Mouse (Mus musculus) embryonic facial prominence, embryonic 11.5 days (tissue): ENCODE measurements at regions not wholly inside any gene's neighbourhood (a gene's known extent, or its start where the extent isn't known, plus 50 kb on each side); places are given as distances from the start of the nearest gene placed in this dataset.

Source experiments
- ATAC-seq: fragments of 200-750 bp; cut with Nextera tagmentation; replicated peaks from 2 replicates; pipeline ENCODE4 v1.8.0; 2017; ENCODE audit warnings: low read depth; ENCODE audit not compliant: insufficient number of reproducible peaks, low FRiP score, low TSS enrichment
- DNase-seq: peaks from one replicate; pipeline ENCODE4 v3.0.0-alpha.2; 2015; ENCODE audit warnings: low spot score
- H3K27ac ChIP-seq: fragments of 300-500 bp; sonication (generic); replicated peaks from 2 replicates; pipeline ENCODE4 v1.5.1; 2014; ENCODE audit warnings: mild to moderate bottlenecking, low read depth, low read length, control low read depth
- H3K27me3 ChIP-seq: fragments of 300-500 bp; sonication (generic); 2 replicates; pipeline ENCODE4 v1.6.1; 2014; ENCODE audit warnings: mild to moderate bottlenecking, low read length, moderate library complexity, mixed read lengths; ENCODE audit not compliant: control insufficient read depth, insufficient read depth
- H3K36me3 ChIP-seq: fragments of 300-500 bp; sonication (generic); replicated peaks from 2 replicates; pipeline ENCODE4 v1.6.1; 2014; ENCODE audit warnings: low read depth, mild to moderate bottlenecking, low read length, moderate library complexity, mixed read lengths; ENCODE audit not compliant: control insufficient read depth, insufficient read depth
- H3K4me1 ChIP-seq: fragments of 300-500 bp; sonication (generic); 2 replicates; pipeline ENCODE4 v1.6.1; 2014; ENCODE audit warnings: low read length, mixed read lengths; ENCODE audit not compliant: control insufficient read depth, insufficient read depth
- H3K4me2 ChIP-seq: fragments of 300-500 bp; sonication (generic); 2 replicates; pipeline ENCODE4 v1.6.1; 2014; ENCODE audit warnings: low read depth, mild to moderate bottlenecking, control low read depth, low read length, moderate library complexity
- H3K4me3 ChIP-seq: fragments of 300-500 bp; sonication (generic); 2 replicates; pipeline ENCODE4 v1.5.1; 2014; ENCODE audit warnings: low read depth, low read length, control low read depth
- H3K9ac ChIP-seq: fragments of 300-500 bp; sonication (generic); replicated peaks from 2 replicates; pipeline ENCODE4 v1.6.1; 2014; ENCODE audit warnings: mild to moderate bottlenecking, control low read depth, low read length
- H3K9me3 ChIP-seq: fragments of 300-500 bp; sonication (generic); replicated peaks from 2 replicates; pipeline ENCODE4 v1.6.1; 2016; ENCODE audit warnings: mild to moderate bottlenecking, low read length, inconsistent platforms, mixed read lengths; ENCODE audit not compliant: control insufficient read depth
- WGBS: fragments of 180-500 bp; shearing (Covaris S2); extraction: QIAGEN DNeasy Blood & Tissue Kit; methylation state at CpG from one replicate; pipeline ENCODE4 v1.1.7; 2014; 5-methylcytosine and 5-hydroxymethylcytosine counted together

DNA sequence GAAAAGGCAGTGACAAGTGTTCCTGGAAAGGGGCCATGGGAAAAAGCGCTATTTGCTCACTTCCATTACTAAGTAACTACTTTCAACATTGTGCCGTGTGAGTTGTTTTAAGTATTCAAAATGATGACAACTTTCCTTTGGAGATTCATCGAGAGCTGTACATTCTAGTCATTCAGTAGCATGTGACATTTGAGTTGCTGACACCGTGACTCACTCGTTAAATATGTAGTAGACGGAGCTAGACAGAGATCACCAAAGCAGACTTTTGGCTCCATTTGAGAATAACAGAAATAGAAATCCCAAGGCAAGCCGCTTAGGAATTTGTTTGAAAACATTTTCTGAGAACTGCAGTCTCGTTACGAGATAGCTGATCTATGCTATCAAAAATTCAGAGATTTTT lies 211.8 kb upstream of the Fam3c start:
- no peak overlapping the region for H3K27ac ChIP-seq
- DNase-seq = no peak
- no peaks in the 10 kb centered on the region for H3K36me3 ChIP-seq
- no peak overlapping the region for H3K4me3 ChIP-seq
- H3K4me1 ChIP-seq = no peaks in the 10 kb centered on the region
- no peak for ATAC-seq
- no peaks in the 10 kb centered on the region for H3K27me3 ChIP-seq
- no peak overlapping the region for H3K9ac ChIP-seq
- no peaks in the 10 kb centered on the region for H3K9me3 ChIP-seq
- H3K4me2 ChIP-seq = no peak overlapping the region
- WGBS = 86% methylated on average over 9 of the region's 9 CpGs

DNA sequence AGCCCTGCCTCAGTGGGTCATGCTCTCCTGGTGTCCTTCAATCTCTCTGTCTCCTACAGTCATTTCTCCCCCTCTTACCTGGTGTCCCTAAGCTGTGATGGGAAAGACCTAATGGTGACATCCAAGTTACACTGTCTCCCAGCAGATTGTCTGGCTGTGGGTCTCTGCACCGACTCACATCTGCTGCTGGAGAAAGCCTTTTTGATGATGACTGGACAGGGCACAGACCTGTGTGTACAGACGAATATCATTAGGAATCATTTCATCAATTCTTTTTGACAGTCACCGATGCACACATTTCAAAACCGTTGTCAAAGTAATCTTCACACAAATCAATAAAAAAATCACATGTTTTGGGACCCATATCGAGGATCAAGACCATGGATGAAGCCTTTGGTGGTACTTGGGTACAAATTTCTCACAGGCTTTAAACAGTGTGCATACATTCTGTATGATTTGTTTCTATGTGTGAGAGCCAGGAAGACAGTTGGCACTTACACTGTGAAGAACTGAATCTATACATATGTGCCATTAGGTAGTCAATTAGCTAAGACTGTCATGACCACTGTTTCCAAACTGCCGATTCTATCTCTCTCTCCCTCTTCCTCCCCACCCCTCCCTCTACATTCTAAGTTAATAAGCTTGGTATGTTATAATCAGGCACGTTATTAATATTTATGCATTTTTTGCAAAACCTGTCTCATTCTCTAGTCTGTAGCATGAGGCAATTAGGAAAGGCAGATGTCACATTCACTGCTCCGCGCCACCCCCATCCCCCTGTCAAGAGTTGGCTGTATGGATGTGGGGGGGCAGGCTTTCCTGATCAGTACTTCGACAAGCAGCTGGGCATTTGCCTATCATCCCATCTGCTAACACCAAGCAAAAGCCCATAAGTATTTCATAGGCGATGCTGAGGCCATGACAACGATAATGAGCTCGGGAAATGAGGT lies 192.5 kb upstream of the Fam3c start:
- Histone ChIP-seq H3K9ac (no peak overlapping the region), H3K36me3 (no peaks in the 10 kb centered on the region), H3K27ac (no peak overlapping the region), H3K4me2 (no peak overlapping the region), H3K4me1 (no peaks in the 10 kb centered on the region), H3K9me3 (no peaks in the 10 kb centered on the region), H3K27me3 (no peaks in the 10 kb centered on the region), H3K4me3 (no peak overlapping the region)
- ATAC-seq = peak; percentile 62; the same call in 1 of the 2 replicates
- WGBS = 86% methylated on average over 13 of the region's 13 CpGs
- DNase-seq = no peak

DNA sequence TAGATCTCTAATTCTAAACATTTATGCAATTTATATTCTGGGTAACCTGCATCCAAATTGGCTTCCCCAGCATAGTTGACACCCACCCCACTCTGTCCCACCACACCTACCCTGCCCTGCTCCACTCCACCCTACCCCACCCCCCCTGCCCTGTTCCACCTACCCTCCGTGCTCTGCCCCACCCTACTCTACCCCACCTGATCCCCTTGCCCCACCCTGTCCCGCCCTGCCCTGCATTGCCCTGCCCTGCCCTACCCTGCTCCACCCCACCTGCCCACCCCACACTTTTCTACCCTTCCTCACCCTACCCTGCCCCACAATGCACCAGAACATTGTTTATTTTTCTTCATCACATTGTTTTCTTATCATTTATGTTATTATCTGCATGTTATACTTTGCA lies 185.6 kb upstream of the Fam3c start:
- Histone ChIP-seq H3K27ac (no peak overlapping the region), H3K4me3 (no peak overlapping the region), H3K9ac (no peak overlapping the region), H3K9me3 (no peaks in the 10 kb centered on the region), H3K36me3 (no peaks in the 10 kb centered on the region), H3K4me1 (no peaks in the 10 kb centered on the region), H3K4me2 (no peak overlapping the region), H3K27me3 (no peaks in the 10 kb centered on the region)
- 67% methylated on average over 2 of the region's 2 CpGs for WGBS
- no peak for DNase-seq
- ATAC-seq = 0 out of 2 replicates have a peak, but pooled peaks have one; percentile 39

DNA sequence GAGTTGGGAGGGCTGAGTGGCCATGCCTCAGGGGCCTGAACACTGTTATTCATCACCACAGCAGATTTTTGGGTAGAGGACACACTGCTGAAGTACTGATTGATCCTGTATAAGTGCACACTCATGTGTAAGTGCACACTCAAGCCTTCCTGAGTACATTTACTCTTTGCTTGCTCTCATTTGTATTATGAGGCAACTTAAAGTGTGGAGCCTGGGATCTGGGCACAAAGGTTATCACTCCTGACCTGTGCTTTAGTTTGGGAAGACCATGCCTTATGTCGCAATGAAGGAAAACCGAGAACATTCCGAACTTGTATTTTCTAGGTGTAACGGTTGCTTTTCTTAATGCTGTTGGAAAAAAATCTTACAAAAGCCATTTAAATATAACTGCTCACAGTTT lies 182.2 kb upstream of the Fam3c start:
- ATAC-seq = no peak
- no peak for DNase-seq
- WGBS = 87% methylated on average over 4 of the region's 4 CpGs
- no peak overlapping the region for H3K27ac ChIP-seq
- no peak overlapping the region for H3K4me3 ChIP-seq
- no peaks in the 10 kb centered on the region for H3K36me3 ChIP-seq
- H3K27me3 ChIP-seq = no peaks in the 10 kb centered on the region
- H3K4me2 ChIP-seq = no peak overlapping the region
- no peak overlapping the region for H3K9ac ChIP-seq
- no peaks in the 10 kb centered on the region for H3K4me1 ChIP-seq
- H3K9me3 ChIP-seq = no peaks in the 10 kb centered on the region

DNA sequence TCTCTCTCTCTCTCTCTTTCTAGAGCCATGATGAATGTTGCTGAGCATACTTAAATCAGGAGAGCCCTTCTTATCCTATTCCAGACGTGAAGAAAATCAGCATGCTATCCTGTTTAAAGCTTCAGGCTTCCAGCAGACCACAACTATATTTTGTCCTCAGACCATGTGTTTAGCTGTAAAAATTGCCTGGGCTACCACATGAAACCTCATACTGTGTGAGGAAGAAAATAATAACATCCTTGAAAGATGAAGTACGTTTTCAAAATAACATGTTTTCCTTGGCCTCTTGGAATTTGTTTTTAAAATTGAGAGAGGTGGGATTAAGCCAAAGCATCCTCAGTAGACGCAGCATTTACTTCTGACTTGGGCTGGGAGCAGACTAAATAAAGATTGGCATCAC lies 168.3 kb upstream of the Fam3c start:
- 61% methylated on average over 3 of the region's 3 CpGs for WGBS
- Histone ChIP-seq H3K4me3 (no peak overlapping the region), H3K27me3 (no peaks in the 10 kb centered on the region), H3K27ac (no peak overlapping the region), H3K4me2 (no peak overlapping the region), H3K4me1 (no peaks in the 10 kb centered on the region), H3K9me3 (no peaks in the 10 kb centered on the region), H3K36me3 (no peaks in the 10 kb centered on the region), H3K9ac (no peak overlapping the region)
- DNase-seq (no peak), ATAC-seq (no peak)

DNA sequence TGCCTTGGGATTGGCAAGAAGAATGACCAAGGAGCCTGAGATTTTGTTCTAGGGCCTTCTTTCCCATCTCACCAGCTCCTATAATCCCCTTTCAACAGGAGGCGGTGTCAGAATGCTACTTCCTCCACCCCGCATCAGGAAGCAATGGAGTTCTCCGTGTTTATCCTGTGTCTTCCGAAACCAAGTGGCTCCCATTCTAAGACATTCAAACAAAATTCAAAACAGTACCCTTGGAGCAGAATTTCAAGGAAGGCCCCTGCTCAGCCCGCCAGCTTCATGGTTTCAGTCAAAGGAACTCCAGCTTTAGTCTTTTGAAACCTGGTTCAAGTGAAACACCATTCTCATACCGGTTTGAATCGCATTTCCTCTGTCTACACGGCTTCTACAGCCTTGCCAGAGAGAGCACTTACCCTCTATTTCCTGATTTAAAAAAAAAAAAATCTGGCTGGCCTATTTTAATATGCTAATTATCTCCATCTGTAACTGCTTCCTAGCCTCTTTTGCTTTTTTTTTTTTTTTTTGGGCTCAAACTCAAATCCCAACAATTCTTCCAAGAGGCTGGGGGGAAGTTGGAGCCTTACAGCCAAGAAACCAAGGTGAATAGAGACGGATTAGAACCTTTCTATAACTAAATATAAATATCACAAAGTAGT lies 167.7 kb upstream of the Fam3c start:
- H3K27me3 ChIP-seq = no peaks in the 10 kb centered on the region
- H3K9ac ChIP-seq = no peak overlapping the region
- no peaks in the 10 kb centered on the region for H3K9me3 ChIP-seq
- peak; percentile 42 for DNase-seq
- H3K4me2 ChIP-seq = no peak overlapping the region
- H3K4me1 ChIP-seq = no peaks in the 10 kb centered on the region
- no peak overlapping the region for H3K4me3 ChIP-seq
- 64% methylated on average over 9 of the region's 9 CpGs for WGBS
- H3K27ac ChIP-seq = no peak overlapping the region
- no peaks in the 10 kb centered on the region for H3K36me3 ChIP-seq
- ATAC-seq = no peak

DNA sequence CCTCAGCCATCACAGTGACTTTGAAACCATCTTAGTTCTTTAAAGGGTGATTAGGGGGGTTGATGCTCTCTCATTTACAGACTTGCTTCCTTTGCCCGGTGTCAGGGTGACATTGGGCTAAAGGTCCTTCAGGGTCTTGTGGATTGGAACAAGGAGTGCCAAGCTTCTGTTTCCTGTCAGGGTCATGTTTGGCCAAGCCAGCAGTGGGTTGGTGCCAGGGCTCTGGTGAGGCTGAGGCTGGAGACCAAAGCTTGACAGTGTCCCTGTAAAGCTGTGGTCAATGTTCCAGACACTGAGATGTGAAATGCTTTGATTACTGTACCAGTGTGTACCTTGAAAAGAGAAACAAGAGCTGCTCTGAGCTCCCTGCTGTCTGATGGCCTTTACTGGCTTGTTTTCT lies 150.8 kb upstream of the Fam3c start:
- H3K27ac ChIP-seq = no peak overlapping the region
- no peak overlapping the region for H3K9ac ChIP-seq
- no peaks in the 10 kb centered on the region for H3K36me3 ChIP-seq
- DNase-seq = no peak
- H3K4me3 ChIP-seq = no peak overlapping the region
- H3K27me3 ChIP-seq = no peaks in the 10 kb centered on the region
- ATAC-seq = no peak
- no peaks in the 10 kb centered on the region for H3K9me3 ChIP-seq
- WGBS = 92% methylated on average over 1 of the region's 1 CpGs
- H3K4me2 ChIP-seq = no peak overlapping the region
- H3K4me1 ChIP-seq = no peaks in the 10 kb centered on the region

DNA sequence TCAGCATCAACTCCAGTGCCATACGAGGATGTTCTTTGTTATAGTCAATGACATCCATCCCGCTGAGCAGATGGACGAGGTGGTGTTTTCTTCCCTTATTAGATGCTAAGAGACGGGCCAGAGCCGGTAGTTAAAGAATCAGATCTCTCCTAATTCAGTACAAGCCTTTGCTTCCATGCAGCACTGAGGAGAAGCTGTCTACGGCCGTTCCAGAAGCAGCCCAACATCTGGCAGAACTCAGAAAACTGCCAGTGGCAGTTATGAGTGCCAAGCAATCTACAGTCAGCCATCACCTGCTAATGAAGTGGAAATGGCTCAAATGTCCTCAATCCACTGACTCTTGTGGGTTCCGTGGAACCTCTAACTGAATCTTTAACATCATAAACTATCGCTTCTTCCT lies 141.3 kb upstream of the Fam3c start:
- no peak for DNase-seq
- 75% methylated on average over 9 of the region's 9 CpGs for WGBS

More for the DNA sequence above, 141.3 kb upstream of the Fam3c start:
- Histone ChIP-seq H3K4me3 (no peak overlapping the region), H3K4me2 (no peak overlapping the region), H3K4me1 (no peaks in the 10 kb centered on the region), H3K27ac (no peak overlapping the region), H3K9ac (no peak overlapping the region), H3K9me3 (no peaks in the 10 kb centered on the region), H3K36me3 (no peaks in the 10 kb centered on the region), H3K27me3 (no peaks in the 10 kb centered on the region)
- ATAC-seq = no peak
